Mouse (Mus musculus) telencephalon, adult 2 months (tissue): ENCODE data around the gene Ccar1.
"Not testable (repeated sequence)": the region's sequence is repeated elsewhere in the genome, so short reads cannot be mapped to it uniquely, and the experiment has no call there.

Experiments
- DNase-seq: peaks from one replicate; pipeline ENCODE4 v3.0.0-alpha.2; 2011; ENCODE audit warnings: low read depth, low spot score

The Ccar1 gene

GRCm38 (mm10) chr10:62725771-62726687 lies 66.1 kb downstream of the Ccar1 start, which contains the start of gene Stox1:
Gene Stox1 (minus strand): TSS chr10:62726128.
- DNase-seq: peak; percentile 29

GRCm38 (mm10) chr10:62724936-62725335 lies 67.2 kb downstream of the Ccar1 start:
- DNase-seq: no peak

GRCm38 (mm10) chr10:62722701-62723100 lies 69.4 kb downstream of the Ccar1 start:
- DNase-seq: no peak

GRCm38 (mm10) chr10:62720574-62720973 lies 71.5 kb downstream of the Ccar1 start:
- DNase-seq: not testable (repeated sequence)

- no peak for DNase-seq
These were observed 78.6 kb downstream of the Ccar1 start for GRCm38 (mm10) chr10:62713457-62713856.

- no peak for DNase-seq
These were observed 88.5 kb downstream of the Ccar1 start for GRCm38 (mm10) chr10:62703579-62703978.

GRCm38 (mm10) chr10:62702436-62702835 lies 89.7 kb downstream of the Ccar1 start:
- peak; percentile 50 for DNase-seq
